Mouse (Mus musculus) erythroblast, embryonic 14.5 days (primary cell): ENCODE results near the gene Fgfr4.

Experiments
- GATA1 ChIP-seq: IDR thresholded peaks from 2 replicates; pipeline ENCODE4 v1.6.1; 2012; ENCODE audit warnings: low read length, inconsistent platforms, mixed read lengths
- TAL1 ChIP-seq: IDR thresholded peaks from 3 replicates; pipeline ENCODE4 v1.6.1; 2012; ENCODE audit warnings: low read length, inconsistent platforms, mixed read lengths

DNA sequence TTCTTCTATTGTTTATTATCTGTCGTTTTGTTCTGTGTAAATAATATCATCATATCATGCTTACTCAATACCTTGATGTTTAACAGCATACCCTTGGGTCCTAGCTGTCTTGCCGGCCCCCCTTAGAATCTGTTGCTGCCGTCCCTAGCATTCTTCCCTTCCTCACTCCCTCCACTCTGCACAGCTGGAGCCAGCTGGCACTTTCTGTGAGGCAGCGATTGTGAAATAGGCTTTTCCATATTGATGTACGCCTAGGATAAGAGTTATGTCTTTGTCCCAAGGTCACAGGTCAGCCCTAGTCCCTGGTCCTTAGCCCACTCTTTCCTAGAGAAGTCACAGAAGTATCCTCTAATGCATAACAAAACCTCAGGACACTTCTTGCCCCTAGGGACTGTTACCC lies 11.1 kb downstream of the Fgfr4 start:
- TF ChIP-seq GATA1 (no peak), TAL1 (no peak)
